Mouse (Mus musculus) heart, adult 2 months (tissue): ENCODE data around the gene BC117090. TPM values are rescaled to one million over a fixed set of nuclear protein-coding genes. Genes with fewer than 3 reads are reported as not detected.

Experiments
- polyA plus RNA-seq: library from polyadenylated mRNA; depleted of rRNA; stranded (reverse); fragments of >200 nt; gene quantifications from 2 replicates; pipeline ENCODE4 v1.2.3, GENCODE M21; 2012; rRNA removed
- total RNA-seq, 2 experiments: library from RNA; stranded (reverse); gene quantifications; 2 replicates each; pipeline ENCODE4 v1.2.3; 2021

Gene BC117090
- total and polyA plus RNA-seq, 3 experiments = not detected

Other genes with a start within 250 kb of the BC117090 start
- gene Csta1, start 203.1 kb downstream of the BC117090 start, total RNA-seq = not detected
- gene Csta1, start 203.1 kb downstream of the BC117090 start, polyA plus RNA-seq = not detected in 2 replicates
- not detected for gene Stfa2l1, start 177.5 kb downstream of the BC117090 start, total RNA-seq
- not detected in 2 replicates for gene Stfa2l1, start 177.5 kb downstream of the BC117090 start, polyA plus RNA-seq
- not detected for gene Gm5483, start 150.1 kb downstream of the BC117090 start, total RNA-seq
- gene Gm5483, start 150.1 kb downstream of the BC117090 start, polyA plus RNA-seq = not detected in 2 replicates
- gene Gm5416, start 123.9 kb downstream of the BC117090 start, total RNA-seq = not detected
- gene Gm5416, start 123.9 kb downstream of the BC117090 start, polyA plus RNA-seq = not detected in 2 replicates
- not detected for gene 2010005H15Rik, start 112.9 kb downstream of the BC117090 start, total RNA-seq
- not detected in 2 replicates for gene 2010005H15Rik, start 112.9 kb downstream of the BC117090 start, polyA plus RNA-seq
- gene Stfa1, start 57.4 kb downstream of the BC117090 start, total RNA-seq = not detected
- gene Stfa1, start 57.4 kb downstream of the BC117090 start, polyA plus RNA-seq = not detected in 2 replicates
- not detected for gene BC100530, start 33.4 kb upstream of the BC117090 start, total RNA-seq
- not detected in 2 replicates for gene BC100530, start 33.4 kb upstream of the BC117090 start, polyA plus RNA-seq
- gene Stfa2, start 74.1 kb upstream of the BC117090 start, total RNA-seq = not detected
- gene Stfa2, start 74.1 kb upstream of the BC117090 start, polyA plus RNA-seq = not detected in 2 replicates
- not detected for gene Stfa3, start 121.1 kb upstream of the BC117090 start, total RNA-seq
- not detected in 2 replicates for gene Stfa3, start 121.1 kb upstream of the BC117090 start, polyA plus RNA-seq
- gene Casr, start 227.8 kb upstream of the BC117090 start, total RNA-seq = under 1 TPM in 1 of 2 experiments, not detected in 1; 0.05 TPM
- gene Casr, start 227.8 kb upstream of the BC117090 start, polyA plus RNA-seq = not detected in 2 replicates